Comparison of ENCODE assay signal across 19 mouse cellular contexts in genomic region chr5:36128513-36128912, GRCm38 (mm10).
A peak's percentile ranks its signal among the peaks of the same experiment; 100 is the strongest.
DNase-seq lines count a peak whose midpoint lies in the region; ATAC-seq and TF ChIP-seq lines count a peak whose summit lies in the region.
"Had no signal": no experiment of that assay in that cellular context is flagged by ENCODE, and none has a peak within 500 bp of the region (broad histone marks: within the 10 kb centered on the region; RNA-seq: fewer than 3 reads in every experiment).

No protein-coding gene starts in this region.

- ATAC-seq in intestine, embryonic 16.5 days, result no peak
- no peak for ATAC-seq in intestine, embryonic 15.5 days
- ATAC-seq in midbrain, embryonic 14.5 days (ENCODE audit: low FRiP score, low TSS enrichment), result no peak
- ATAC-seq in heart, postnatal 0 days (ENCODE audit: insufficient read depth, low read depth), result peak; percentile 66
- ATAC-seq: forebrain, postnatal 0 days; midbrain, embryonic 13.5 days had no signal

- H3K27ac ChIP-seq in intestine, embryonic 16.5 days (ENCODE audit: low read length), result no peak overlapping the region
- H3K27ac ChIP-seq in intestine, embryonic 15.5 days, result no peak overlapping the region
- H3K27ac ChIP-seq in midbrain, embryonic 10.5 days (replicated peaks), result 0 out of 2 replicates have a peak overlapping the region, but pooled peaks have one; percentile 6
- no peak overlapping the region for H3K27ac ChIP-seq in midbrain, embryonic 14.5 days (replicated peaks; ENCODE audit: low read depth, low read length)
- peak overlapping the region; percentile 51 for H3K27ac ChIP-seq in heart, postnatal 0 days (ENCODE audit: low read depth)
- H3K27ac ChIP-seq: forebrain, embryonic 10.5 days; left cerebral cortex, adult 2 months; liver, embryonic 13.5 days; midbrain, embryonic 13.5 days; neural tube, embryonic 15.5 days had no signal

- no peaks in the 10 kb centered on the region for H3K36me3 ChIP-seq in intestine, embryonic 16.5 days (ENCODE audit: control insufficient read depth, insufficient read depth, low read length)
- H3K36me3 ChIP-seq in intestine, embryonic 15.5 days, result no peaks in the 10 kb centered on the region
- no peaks in the 10 kb centered on the region for H3K36me3 ChIP-seq in midbrain, embryonic 10.5 days
- H3K36me3 ChIP-seq in midbrain, embryonic 14.5 days (ENCODE audit: control insufficient read depth, insufficient read depth, low read length), result no peaks in the 10 kb centered on the region
- no peaks in the 10 kb centered on the region for H3K36me3 ChIP-seq in heart, postnatal 0 days (replicated peaks; ENCODE audit: control insufficient read depth, insufficient read depth, low read length)
- H3K36me3 ChIP-seq: forebrain, embryonic 10.5 days; liver, embryonic 13.5 days; midbrain, embryonic 13.5 days; neural tube, embryonic 15.5 days had no signal

- DNase-seq in midbrain, embryonic 10.5 days (ENCODE audit: low spot score), result no peak
- DNase-seq in midbrain, embryonic 14.5 days, result no peak
- DNase-seq in heart, postnatal 0 days (ENCODE audit: low spot score), result peak; percentile 49
- no peak for DNase-seq in kidney, postnatal 14 days
- no peak for DNase-seq in cerebellum, postnatal 4 days (ENCODE audit: low spot score in 2 of 2)
- DNase-seq: adrenal gland, adult 8-10 months; cerebellum, adult 9-11 months; forebrain, postnatal 0 days; kidney, adult 2 months; kidney, postnatal 25 days; left cerebral cortex, postnatal 4 days; liver, embryonic 13.5 days; thymus, postnatal 25 days had no signal

- TF ChIP-seq CTCF in heart, postnatal 0 days (IDR thresholded peaks at IDR 0.05; ENCODE audit: low read depth), result no peak

- no peaks in the 10 kb centered on the region for H3K27me3 ChIP-seq in intestine, embryonic 16.5 days (replicated peaks; ENCODE audit: control insufficient read depth, insufficient read depth, low read length)
- H3K27me3 ChIP-seq in intestine, embryonic 15.5 days (replicated peaks), result no peaks in the 10 kb centered on the region
- no peaks in the 10 kb centered on the region for H3K27me3 ChIP-seq in midbrain, embryonic 10.5 days (ENCODE audit: low read depth, poor library complexity, severe bottlenecking)
- H3K27me3 ChIP-seq in midbrain, embryonic 14.5 days (ENCODE audit: control insufficient read depth, insufficient read depth, low read length), result no peaks in the 10 kb centered on the region
- no peaks in the 10 kb centered on the region for H3K27me3 ChIP-seq in heart, postnatal 0 days (ENCODE audit: control insufficient read depth, insufficient read depth, low read length)
- H3K27me3 ChIP-seq: liver, embryonic 13.5 days; neural tube, embryonic 15.5 days had no signal

- 51% methylated on average over 3 of the region's 3 CpGs for WGBS in intestine, embryonic 16.5 days
- WGBS in intestine, embryonic 15.5 days, result 52% methylated on average over 3 of the region's 3 CpGs
- WGBS in midbrain, embryonic 10.5 days, result 59% methylated on average over 3 of the region's 3 CpGs
- 56% methylated on average over 3 of the region's 3 CpGs for WGBS in midbrain, embryonic 14.5 days
- 23% methylated on average over 3 of the region's 3 CpGs for WGBS in heart, postnatal 0 days

- no peak overlapping the region for H3K4me2 ChIP-seq in intestine, embryonic 16.5 days (ENCODE audit: low read depth, low read length)
- no peak overlapping the region for H3K4me2 ChIP-seq in intestine, embryonic 15.5 days (replicated peaks)
- H3K4me2 ChIP-seq in midbrain, embryonic 14.5 days (ENCODE audit: low read length), result no peak overlapping the region
- no peak overlapping the region for H3K4me2 ChIP-seq in heart, postnatal 0 days (ENCODE audit: low read depth, low read length)
- H3K4me2 ChIP-seq: liver, embryonic 13.5 days; midbrain, embryonic 13.5 days; neural tube, embryonic 15.5 days had no signal

- no peak for TF ChIP-seq EP300 in heart, postnatal 0 days (IDR thresholded peaks at IDR 0.05; ENCODE audit: low read depth)

- H3K4me3 ChIP-seq in intestine, embryonic 16.5 days (ENCODE audit: low read length), result no peak overlapping the region
- H3K4me3 ChIP-seq in intestine, embryonic 15.5 days (replicated peaks), result no peak overlapping the region
- H3K4me3 ChIP-seq in midbrain, embryonic 10.5 days, result no peak overlapping the region
- no peak overlapping the region for H3K4me3 ChIP-seq in midbrain, embryonic 14.5 days (replicated peaks; ENCODE audit: low read depth, low read length)
- H3K4me3 ChIP-seq in heart, postnatal 0 days (ENCODE audit: low read depth, low read length), result no peak overlapping the region
- H3K4me3 ChIP-seq: forebrain, embryonic 10.5 days; left cerebral cortex, adult 2 months; liver, embryonic 13.5 days; midbrain, embryonic 13.5 days; neural tube, embryonic 15.5 days had no signal

- 0 out of 2 replicates have a peak overlapping the region, but pooled peaks have one; percentile 4 for H3K9ac ChIP-seq in intestine, embryonic 16.5 days (ENCODE audit: low read depth, low read length)
- H3K9ac ChIP-seq in intestine, embryonic 15.5 days, result no peak overlapping the region
- H3K9ac ChIP-seq in midbrain, embryonic 14.5 days (replicated peaks; ENCODE audit: low read length), result no peak overlapping the region
- H3K9ac ChIP-seq in heart, postnatal 0 days (replicated peaks; ENCODE audit: low read depth, low read length), result no peak overlapping the region
- H3K9ac ChIP-seq: forebrain, postnatal 0 days; liver, embryonic 13.5 days; midbrain, embryonic 13.5 days; neural tube, embryonic 15.5 days had no signal

- no peaks in the 10 kb centered on the region for H3K9me3 ChIP-seq in intestine, embryonic 16.5 days (ENCODE audit: control insufficient read depth, low read length)
- no peaks in the 10 kb centered on the region for H3K9me3 ChIP-seq in intestine, embryonic 15.5 days
- H3K9me3 ChIP-seq in midbrain, embryonic 10.5 days (replicated peaks), result no peaks in the 10 kb centered on the region
- no peaks in the 10 kb centered on the region for H3K9me3 ChIP-seq in midbrain, embryonic 14.5 days (ENCODE audit: control insufficient read depth, low read length)
- H3K9me3 ChIP-seq in heart, postnatal 0 days (replicated peaks; ENCODE audit: control insufficient read depth, low read length), result no peaks in the 10 kb centered on the region
- H3K9me3 ChIP-seq: forebrain, embryonic 10.5 days; liver, embryonic 13.5 days; midbrain, embryonic 13.5 days; neural tube, embryonic 15.5 days had no signal

- peaks cover 5% of the 10 kb centered on the region; the same call in 1 of the 2 replicates for H3K4me1 ChIP-seq in intestine, embryonic 16.5 days (ENCODE audit: control insufficient read depth, insufficient read depth, low read length)
- H3K4me1 ChIP-seq in intestine, embryonic 15.5 days (replicated peaks), result peaks cover 11% of the 10 kb centered on the region
- H3K4me1 ChIP-seq in midbrain, embryonic 10.5 days, result peaks cover 35% of the 10 kb centered on the region
- H3K4me1 ChIP-seq in midbrain, embryonic 14.5 days (ENCODE audit: control insufficient read depth, insufficient read depth, low read length), result peaks cover 25% of the 10 kb centered on the region
- H3K4me1 ChIP-seq in heart, postnatal 0 days (ENCODE audit: control insufficient read depth, insufficient read depth), result peaks cover 38% of the 10 kb centered on the region
- H3K4me1 ChIP-seq: liver, embryonic 13.5 days had no signal

Comparison
In these comparisons a context has a peak if more than half of its experiments do, and no peak if none do; other contexts are left out.
1. H3K27ac ChIP-seq: peak in midbrain, embryonic 10.5 days (single experiment) and heart, postnatal 0 days (single experiment); none in intestine, embryonic 16.5 days (single experiment), intestine, embryonic 15.5 days (single experiment) and midbrain, embryonic 14.5 days (single experiment).